ENCODE assay signal across 9 mouse cellular contexts in the genomic region with DNA sequence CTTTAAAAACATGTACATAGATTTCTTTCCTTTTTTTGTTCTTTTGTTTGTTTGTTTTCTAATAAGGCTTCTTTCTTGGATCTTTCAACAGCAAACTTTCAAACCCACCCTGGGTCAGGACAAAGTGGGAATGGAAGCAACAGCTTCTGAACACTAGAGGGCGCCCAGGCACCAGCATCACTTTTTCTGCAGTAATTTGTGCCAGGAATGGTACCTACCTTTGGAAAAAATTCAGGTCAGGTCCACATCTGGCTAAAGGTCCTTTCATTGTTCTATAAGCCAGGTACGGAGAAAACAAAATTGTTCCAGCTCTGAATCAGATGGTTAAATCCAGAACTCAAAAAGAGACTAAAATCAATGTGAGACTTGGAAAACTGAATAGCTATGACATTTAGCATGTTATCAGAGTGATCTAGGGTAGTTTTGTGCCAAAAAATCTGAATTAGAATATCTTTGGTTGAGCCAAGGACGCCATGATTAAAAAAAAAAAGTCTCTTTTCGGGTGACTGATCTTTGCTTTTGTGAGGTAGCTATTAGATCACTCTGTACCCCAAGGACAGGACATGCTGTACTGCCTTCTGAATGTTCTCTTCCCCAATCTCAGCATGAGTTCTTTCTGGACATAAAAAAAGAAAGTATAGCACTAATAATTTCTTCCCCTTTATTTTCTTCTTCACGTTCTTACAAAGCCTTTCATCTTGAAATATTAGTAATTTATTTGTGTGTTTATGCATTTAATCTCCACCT. TPM values are rescaled to one million over a fixed set of nuclear protein-coding genes. Genes with fewer than 3 reads are reported as not detected.
A peak's percentile ranks its signal among the peaks of the same experiment; 100 is the strongest.
DNase-seq lines count a peak whose midpoint lies in the region; ATAC-seq and TF ChIP-seq lines count a peak whose summit lies in the region.
"Had no signal": no experiment of that assay in that cellular context is flagged by ENCODE, and none has a peak within 500 bp of the region (broad histone marks: within the 10 kb centered on the region; RNA-seq: fewer than 3 reads in every experiment).

No protein-coding gene starts in this region.

- no peak overlapping the region for H3K27ac ChIP-seq in kidney, adult 2 months (ENCODE audit: insufficient read depth, low read depth, low read length)
- H3K27ac ChIP-seq in cortical plate, adult 2 months (ENCODE audit: insufficient read depth, low read length): no peak overlapping the region
- 0 out of 2 replicates have a peak overlapping the region, but pooled peaks have one; percentile 11 for H3K27ac ChIP-seq in liver, embryonic 14.5 days
- no peak overlapping the region for H3K27ac ChIP-seq in midbrain, embryonic 15.5 days
- H3K27ac ChIP-seq: limb, embryonic 12.5 days had no signal

- H3K9ac ChIP-seq in liver, embryonic 14.5 days (replicated peaks): no peak overlapping the region
- H3K9ac ChIP-seq in midbrain, embryonic 15.5 days: no peak overlapping the region
- H3K9ac ChIP-seq: limb, embryonic 12.5 days had no signal

- no peak overlapping the region for H3K4me2 ChIP-seq in liver, embryonic 14.5 days (ENCODE audit: low read depth)
- no peak overlapping the region for H3K4me2 ChIP-seq in midbrain, embryonic 15.5 days
- H3K4me2 ChIP-seq: limb, embryonic 12.5 days had no signal

- no peak for TF ChIP-seq EP300 in liver, embryonic 14.5 days (IDR thresholded peaks at IDR 0.05; ENCODE audit: low read depth)

- ATAC-seq in liver, embryonic 14.5 days (ENCODE audit: insufficient read depth): no peak
- ATAC-seq in midbrain, embryonic 15.5 days (replicated peaks): no peak

- no peaks in the 10 kb centered on the region for H3K27me3 ChIP-seq in kidney, adult 2 months (replicated peaks; ENCODE audit: control insufficient read depth, insufficient read depth, low read length)
- no peaks in the 10 kb centered on the region for H3K27me3 ChIP-seq in liver, embryonic 14.5 days (ENCODE audit: control insufficient read depth, insufficient read depth, low read length)
- no peaks in the 10 kb centered on the region for H3K27me3 ChIP-seq in midbrain, embryonic 15.5 days (replicated peaks)
- H3K27me3 ChIP-seq: limb, embryonic 12.5 days had no signal

- H3K36me3 ChIP-seq in kidney, adult 2 months (ENCODE audit: control insufficient read depth, insufficient read depth, low read length): no peaks in the 10 kb centered on the region
- peaks cover 2% of the 10 kb centered on the region; the same call in 1 of the 2 replicates for H3K36me3 ChIP-seq in liver, embryonic 14.5 days (replicated peaks; ENCODE audit: control insufficient read depth, insufficient read depth, low read depth)
- no peaks in the 10 kb centered on the region for H3K36me3 ChIP-seq in midbrain, embryonic 15.5 days (replicated peaks)
- H3K36me3 ChIP-seq: limb, embryonic 12.5 days had no signal

- no peaks in the 10 kb centered on the region for H3K4me1 ChIP-seq in kidney, adult 2 months (ENCODE audit: control insufficient read depth, insufficient read depth, low read length)
- peaks cover 1% of the 10 kb centered on the region; the same call in 1 of the 2 replicates for H3K4me1 ChIP-seq in cortical plate, adult 2 months (ENCODE audit: control insufficient read depth, insufficient read depth, low read length)
- peaks cover 39 to 43% of the 10 kb centered on the region in 2 experiments for H3K4me1 ChIP-seq in liver, embryonic 14.5 days (replicated peaks; ENCODE audit: control insufficient read depth in 2 of 2, insufficient read depth in 2 of 2, low read length in 1 of 2)
- H3K4me1 ChIP-seq in midbrain, embryonic 15.5 days: peaks cover 4% of the 10 kb centered on the region; the same call in 1 of the 2 replicates
- H3K4me1 ChIP-seq: limb, embryonic 12.5 days had no signal

- WGBS in kidney, adult 2 months: 25% methylated on average over 5 of the region's 5 CpGs
- 19% methylated on average over 5 of the region's 5 CpGs for WGBS in liver, embryonic 14.5 days (ENCODE audit: insufficient replicate concordance)
- WGBS in midbrain, embryonic 15.5 days: 23% methylated on average over 5 of the region's 5 CpGs

- H3K4me3 ChIP-seq in kidney, adult 2 months (ENCODE audit: insufficient read depth, low read depth, low read length): no peak overlapping the region
- no peak overlapping the region for H3K4me3 ChIP-seq in cortical plate, adult 2 months (ENCODE audit: insufficient read depth, low read length)
- no peak overlapping the region for H3K4me3 ChIP-seq in liver, embryonic 14.5 days (ENCODE audit: insufficient read depth in 1 of 2, low read depth in 2 of 2, low read length in 2 of 2)
- H3K4me3 ChIP-seq in midbrain, embryonic 15.5 days: no peak overlapping the region
- H3K4me3 ChIP-seq: limb, embryonic 12.5 days had no signal

- TF ChIP-seq CTCF in kidney, adult 2 months (conservative IDR thresholded peaks at IDR 0.05; ENCODE audit: insufficient read depth, insufficient read length, low read depth, low read length): peak; percentile 66
- peak; percentile 71 for TF ChIP-seq CTCF in cortical plate, adult 2 months (IDR thresholded peaks at IDR 0.05; ENCODE audit: extremely low read depth, insufficient read depth, low read length)
- TF ChIP-seq CTCF in liver, embryonic 14.5 days (IDR thresholded peaks at IDR 0.05; ENCODE audit: low read depth): peak; percentile 89

- peak; percentile 14 for DNase-seq in kidney, adult 2 months
- no peak for DNase-seq in kidney, adult 18-20 months
- DNase-seq in B cell, adult 2 months: peak; percentile 51 to 54
- peak; percentile 38 for DNase-seq in MN1 (ENCODE audit: low spot score)
- DNase-seq in liver, embryonic 14.5 days (ENCODE audit: low read depth in 3 of 3, low spot score in 3 of 3): no peak
- DNase-seq in frontal cortex, postnatal 25 days (ENCODE audit: low spot score in 2 of 2): no peak

- TF ChIP-seq POLR2A in kidney, adult 2 months (IDR thresholded peaks at IDR 0.05; ENCODE audit: low read depth, low read length): no peak
- no peak for TF ChIP-seq POLR2A in cortical plate, adult 2 months (IDR thresholded peaks at IDR 0.05; ENCODE audit: extremely low read depth, insufficient read depth, low read length)

- no peaks in the 10 kb centered on the region for H3K9me3 ChIP-seq in liver, embryonic 14.5 days (ENCODE audit: control insufficient read depth, low read length)
- no peaks in the 10 kb centered on the region for H3K9me3 ChIP-seq in midbrain, embryonic 15.5 days
- H3K9me3 ChIP-seq: limb, embryonic 12.5 days had no signal

RNA-seq across cellular contexts. Expression of gene Ackr1, which starts 9.5 kb away (rescaled TPM):
- 0.87 and 2.0 TPM in 2 replicates for polyA plus RNA-seq in kidney, adult 2 months (2012; rRNA removed)
- polyA plus RNA-seq in cortical plate, adult 2 months (2012; rRNA removed): 105 and 115 TPM in 2 replicates
- 53.0 and 70.6 TPM in 2 replicates for polyA plus RNA-seq in liver, embryonic 14.5 days (2012; rRNA removed)
- 76.9 and 84.9 TPM in 2 replicates for polyA plus RNA-seq in liver, embryonic 14.5 days (2014; fragmentation: Nextera tagmentation; extraction: Ambion mirVana)
- polyA plus RNA-seq in midbrain, embryonic 15.5 days (2015; fragmentation: Nextera tagmentation; extraction: Ambion mirVana): 20.2 and 22.4 TPM in 2 replicates

RNA-seq across cellular contexts. Expression of gene Aim2, which starts 26.7 kb away (rescaled TPM):
- polyA plus RNA-seq in kidney, adult 2 months (2012; rRNA removed): 0.68 and 1.8 TPM in 2 replicates
- 3.4 and 3.6 TPM in 2 replicates for polyA plus RNA-seq in cortical plate, adult 2 months (2012; rRNA removed)
- 3.2 and 4.4 TPM in 2 replicates for polyA plus RNA-seq in liver, embryonic 14.5 days (2012; rRNA removed)
- 1.7 and 3.3 TPM in 2 replicates for polyA plus RNA-seq in liver, embryonic 14.5 days (2014; fragmentation: Nextera tagmentation; extraction: Ambion mirVana)
- polyA plus RNA-seq in midbrain, embryonic 15.5 days (2015; fragmentation: Nextera tagmentation; extraction: Ambion mirVana): 1.5 TPM in 2 replicates

RNA-seq across cellular contexts. Expression of gene Cadm3, which starts 43.5 kb away (rescaled TPM):
- 1.8 and 2.4 TPM in 2 replicates for polyA plus RNA-seq in kidney, adult 2 months (2012; rRNA removed)
- 404 and 407 TPM in 2 replicates for polyA plus RNA-seq in cortical plate, adult 2 months (2012; rRNA removed)
- polyA plus RNA-seq in liver, embryonic 14.5 days (2012; rRNA removed): 0.42 and 0.44 TPM in 2 replicates
- polyA plus RNA-seq in liver, embryonic 14.5 days (2014; fragmentation: Nextera tagmentation; extraction: Ambion mirVana): 0.87 and 0.89 TPM in 2 replicates
- 76.6 and 83.1 TPM in 2 replicates for polyA plus RNA-seq in midbrain, embryonic 15.5 days (2015; fragmentation: Nextera tagmentation; extraction: Ambion mirVana)

RNA-seq across cellular contexts. Expression of gene Mptx2, which starts 46.4 kb away (rescaled TPM):
- polyA plus RNA-seq in kidney, adult 2 months (2012; rRNA removed): not detected in 2 replicates
- polyA plus RNA-seq in cortical plate, adult 2 months (2012; rRNA removed): not detected in 2 replicates
- polyA plus RNA-seq in liver, embryonic 14.5 days (2012; rRNA removed): not detected in 2 replicates
- not detected in 2 replicates for polyA plus RNA-seq in liver, embryonic 14.5 days (2014; fragmentation: Nextera tagmentation; extraction: Ambion mirVana)
- not detected in 2 replicates for polyA plus RNA-seq in midbrain, embryonic 15.5 days (2015; fragmentation: Nextera tagmentation; extraction: Ambion mirVana)
- polyA plus RNA-seq: limb, embryonic 12.5 days had no signal

RNA-seq across cellular contexts. Expression of gene Olfr418, which starts 58.2 kb away (rescaled TPM):
- not detected in 2 replicates for polyA plus RNA-seq in kidney, adult 2 months (2012; rRNA removed)
- not detected in 2 replicates for polyA plus RNA-seq in cortical plate, adult 2 months (2012; rRNA removed)
- not detected in 2 replicates for polyA plus RNA-seq in liver, embryonic 14.5 days (2012; rRNA removed)
- polyA plus RNA-seq in liver, embryonic 14.5 days (2014; fragmentation: Nextera tagmentation; extraction: Ambion mirVana): not detected in 2 replicates
- polyA plus RNA-seq in midbrain, embryonic 15.5 days (2015; fragmentation: Nextera tagmentation; extraction: Ambion mirVana): not detected in 2 replicates
- polyA plus RNA-seq: limb, embryonic 12.5 days had no signal

Comparison
In these comparisons a context has a peak if more than half of its experiments do, and no peak if none do; other contexts are left out.
1. DNase-seq: peak in kidney, adult 2 months (single experiment), B cell, adult 2 months (2 of 2) and MN1 (single experiment); none in kidney, adult 18-20 months (single experiment), liver, embryonic 14.5 days (0 of 3) and frontal cortex, postnatal 25 days (0 of 2).
2. RNA of gene Cadm3, which starts 43.5 kb away (polyA plus RNA-seq): 404 to 407 TPM in cortical plate, adult 2 months and 76.6 to 83.1 TPM in midbrain, embryonic 15.5 days; 1.8 to 2.4 TPM in kidney, adult 2 months and 0.42 to 0.89 TPM in liver, embryonic 14.5 days; every median in the first group is over 10 times any median in the second.
3. Peak in every context shown above with its lines, with median percentiles within 50 percentile points of each other: CTCF ChIP-seq.